In the genomic region with DNA sequence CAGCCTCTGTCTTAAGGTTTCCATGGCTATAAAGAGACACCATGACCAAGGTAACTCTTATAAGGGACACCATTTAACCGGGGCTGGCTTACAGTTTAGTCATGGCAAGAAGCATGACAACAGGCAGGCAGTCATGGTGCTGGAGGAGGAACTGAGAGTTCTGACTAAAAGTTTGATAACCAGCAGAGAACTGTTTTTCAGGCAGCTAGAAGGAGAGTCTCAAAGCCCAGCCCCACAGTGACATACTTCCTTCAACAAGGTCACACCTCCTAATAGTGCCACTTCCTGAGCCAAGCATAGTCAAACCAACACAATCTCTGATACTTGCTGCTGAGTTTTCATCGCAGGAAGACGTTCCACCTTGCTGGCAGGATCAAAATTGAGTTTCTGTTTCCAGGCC, we compare ENCODE assay signal across 36 mouse cellular contexts. TPM values are rescaled to one million over a fixed set of nuclear protein-coding genes. Genes with fewer than 3 reads are reported as not detected.
A peak's percentile ranks its signal among the peaks of the same experiment; 100 is the strongest.
DNase-seq lines count a peak whose midpoint lies in the region; ATAC-seq and TF ChIP-seq lines count a peak whose summit lies in the region.
"Had no signal": no experiment of that assay in that cellular context is flagged by ENCODE, and none has a peak within 500 bp of the region (broad histone marks: within the 10 kb centered on the region; RNA-seq: fewer than 3 reads in every experiment).

No protein-coding gene starts in this region.

- no peak for TF ChIP-seq EP300 in MEL (IDR thresholded peaks at IDR 0.05; ENCODE audit: low read depth in 1 of 2, low read length in 2 of 2)

- no peak overlapping the region for H3K9ac ChIP-seq in midbrain, embryonic 11.5 days (ENCODE audit: low read length)
- no peak overlapping the region for H3K9ac ChIP-seq in MEL (ENCODE audit: control insufficient read depth, low read depth, low read length, poor library complexity, severe bottlenecking)
- H3K9ac ChIP-seq: embryonic facial prominence, embryonic 15.5 days; heart, embryonic 12.5 days; hindbrain, embryonic 13.5 days; limb, embryonic 13.5 days; liver, embryonic 13.5 days; lung, embryonic 14.5 days had no signal

- no peak overlapping the region for H3K4me2 ChIP-seq in midbrain, embryonic 11.5 days
- H3K4me2 ChIP-seq: embryonic facial prominence, embryonic 15.5 days; heart, embryonic 12.5 days; hindbrain, embryonic 13.5 days; limb, embryonic 13.5 days; liver, embryonic 13.5 days; lung, embryonic 14.5 days had no signal

- no peaks in the 10 kb centered on the region for H3K36me3 ChIP-seq in midbrain, embryonic 11.5 days (ENCODE audit: control insufficient read depth, insufficient read depth, low read length)
- H3K36me3 ChIP-seq in midbrain, embryonic 10.5 days, result peaks cover 4% of the 10 kb centered on the region
- peaks cover 0 to 10% of the 10 kb centered on the region in 2 experiments; a peak in 1 of 4 replicates for H3K36me3 ChIP-seq in MEL (ENCODE audit: control insufficient read depth in 1 of 2, insufficient read depth in 2 of 2, low read length in 2 of 2)
- peaks cover 9% of the 10 kb centered on the region for H3K36me3 ChIP-seq in forebrain, embryonic 10.5 days (replicated peaks)
- H3K36me3 ChIP-seq: hindbrain, embryonic 13.5 days had no signal

- 88% methylated on average over 3 of the region's 3 CpGs for WGBS in midbrain, embryonic 11.5 days
- 89% methylated on average over 3 of the region's 3 CpGs for WGBS in midbrain, embryonic 10.5 days
- 87% methylated on average over 3 of the region's 3 CpGs for WGBS in forebrain, embryonic 10.5 days

- no peak for ATAC-seq in midbrain, embryonic 11.5 days (ENCODE audit: low FRiP score)
- ATAC-seq: forebrain, embryonic 16.5 days; inflammation-experienced regulatory T-cells, adult 6 months; midbrain, embryonic 16.5 days had no signal

- H3K4me1 ChIP-seq in midbrain, embryonic 11.5 days (ENCODE audit: control insufficient read depth, insufficient read depth, low read length), result 0 out of 2 replicates have a peak, but pooled peaks cover 2% of the 10 kb centered on the region
- H3K4me1 ChIP-seq in midbrain, embryonic 10.5 days, result peaks cover 24% of the 10 kb centered on the region
- peaks cover 0 to 7% of the 10 kb centered on the region in 2 experiments; a peak in 3 of 4 replicates for H3K4me1 ChIP-seq in MEL (ENCODE audit: control insufficient read depth in 1 of 2, insufficient read depth in 2 of 2, low read length in 2 of 2)
- H3K4me1 ChIP-seq in forebrain, embryonic 10.5 days, result peaks cover 28% of the 10 kb centered on the region

- H3K4me3 ChIP-seq in midbrain, embryonic 11.5 days (ENCODE audit: low read depth, low read length), result no peak overlapping the region
- H3K4me3 ChIP-seq in midbrain, embryonic 10.5 days, result no peak overlapping the region
- no peak overlapping the region for H3K4me3 ChIP-seq in MEL (ENCODE audit: control insufficient read depth in 1 of 2, insufficient read depth in 1 of 2, low read depth in 2 of 2, low read length in 2 of 2)
- H3K4me3 ChIP-seq in forebrain, embryonic 10.5 days, result no peak overlapping the region
- H3K4me3 ChIP-seq: embryonic facial prominence, embryonic 15.5 days; heart, embryonic 12.5 days; hindbrain, embryonic 13.5 days; limb, embryonic 13.5 days; liver, embryonic 13.5 days had no signal

- H3K79me2 ChIP-seq in MEL (ENCODE audit: control insufficient read depth, insufficient read depth, low read length, poor library complexity), result 0 out of 2 replicates have a peak, but pooled peaks cover 1% of the 10 kb centered on the region

- H3K27ac ChIP-seq in midbrain, embryonic 11.5 days (ENCODE audit: low read depth, low read length), result no peak overlapping the region
- H3K27ac ChIP-seq in midbrain, embryonic 10.5 days (replicated peaks), result no peak overlapping the region
- no peak overlapping the region for H3K27ac ChIP-seq in MEL (ENCODE audit: control insufficient read depth, low read depth, low read length)
- no peak overlapping the region for H3K27ac ChIP-seq in forebrain, embryonic 10.5 days
- H3K27ac ChIP-seq: embryonic facial prominence, embryonic 15.5 days; hindbrain, embryonic 13.5 days; limb, embryonic 13.5 days; liver, embryonic 13.5 days had no signal

- H3K9me3 ChIP-seq in midbrain, embryonic 11.5 days (ENCODE audit: control insufficient read depth, low read length), result no peaks in the 10 kb centered on the region
- no peaks in the 10 kb centered on the region for H3K9me3 ChIP-seq in midbrain, embryonic 10.5 days (replicated peaks)
- no peaks in the 10 kb centered on the region for H3K9me3 ChIP-seq in MEL (replicated peaks; ENCODE audit: insufficient read depth, low read length)
- H3K9me3 ChIP-seq in forebrain, embryonic 10.5 days, result no peaks in the 10 kb centered on the region; the same call in 1 of the 2 replicates
- H3K9me3 ChIP-seq: embryonic facial prominence, embryonic 15.5 days; heart, embryonic 12.5 days; hindbrain, embryonic 13.5 days; liver, embryonic 13.5 days had no signal

- intact Hi-C loops in heart, postnatal 10 days (cut with DNase I), result no loop called here

- no peaks in the 10 kb centered on the region for H3K27me3 ChIP-seq in midbrain, embryonic 11.5 days (ENCODE audit: control insufficient read depth, insufficient read depth, low read length)
- H3K27me3 ChIP-seq in midbrain, embryonic 10.5 days (ENCODE audit: low read depth, poor library complexity, severe bottlenecking), result no peaks in the 10 kb centered on the region
- no peaks in the 10 kb centered on the region for H3K27me3 ChIP-seq in MEL (ENCODE audit: control insufficient read depth in 1 of 2, insufficient read depth in 2 of 2, low read length in 2 of 2)
- no peaks in the 10 kb centered on the region for H3K27me3 ChIP-seq in forebrain, embryonic 10.5 days (ENCODE audit: poor library complexity, severe bottlenecking)
- H3K27me3 ChIP-seq: embryonic facial prominence, embryonic 15.5 days; heart, embryonic 12.5 days; hindbrain, embryonic 13.5 days; limb, embryonic 13.5 days; liver, embryonic 13.5 days had no signal

- TF ChIP-seq POLR2A in MEL (IDR thresholded peaks at IDR 0.05; ENCODE audit: control insufficient read depth in 1 of 2, insufficient read depth in 1 of 2, low read depth in 1 of 2, low read length in 2 of 2, poor library complexity in 1 of 2), result no peak

- DNase-seq in midbrain, embryonic 11.5 days (ENCODE audit: low spot score, missing footprints), result peak; percentile 80
- no peak for DNase-seq in midbrain, embryonic 10.5 days (ENCODE audit: low spot score)
- DNase-seq in MEL (ENCODE audit: low read depth, low spot score), result peak; percentile 49
- peak; percentile 19 to 34 for DNase-seq in monocyte, adult 2 months (ENCODE audit: low read depth in 1 of 2, low spot score in 2 of 2)
- DNase-seq in forebrain, embryonic 10.5 days (ENCODE audit: extremely low spot score, low spot score), result no peak
- no peak for DNase-seq in heart, postnatal 10 days
- no peak for DNase-seq in left cerebral cortex, adult 9 months (ENCODE audit: low spot score in 2 of 2)
- DNase-seq: adrenal gland, postnatal 36 days; cerebellum, adult 11 months; cerebellum, adult 9-11 months; gastrocnemius, postnatal 10 days; heart, adult 18-20 months; kidney, adult 8-10 months; kidney, postnatal 25 days; liver, embryonic 13.5 days; lung, embryonic 14.5 days; lung, postnatal 36 days; right cerebral cortex, postnatal 14 days had no signal

- no peak for TF ChIP-seq RAD21 in MEL (IDR thresholded peaks at IDR 0.05; ENCODE audit: low read depth, low read length)

- TF ChIP-seq CTCF in MEL (IDR thresholded peaks at IDR 0.05 in 2 of 3, conservative IDR thresholded peaks at IDR 0.05 in 1 of 3; ENCODE audit: control insufficient read depth in 1 of 3, insufficient read depth in 1 of 3, low read depth in 2 of 3, low read length in 3 of 3, poor library complexity in 1 of 3, severe bottlenecking in 1 of 3), result no peak

TF ChIP-seq in MEL, 35 proteins besides CTCF, POLR2A, EP300 and RAD21 (continues in another document):
- no peak for TF ChIP-seq HCFC1 (IDR thresholded peaks at IDR 0.05; ENCODE audit: low read depth, low read length)
- TF ChIP-seq MAZ (IDR thresholded peaks at IDR 0.05; ENCODE audit: low read depth, low read length), result no peak
- TF ChIP-seq POLR2AphosphoS2 (IDR thresholded peaks at IDR 0.05; ENCODE audit: low read length), result no peak

RNA-seq across cellular contexts. Expression of a gene that starts 0.6 kb away (rescaled TPM):
- polyA plus RNA-seq in midbrain, embryonic 11.5 days (2014; fragmentation: Nextera tagmentation; extraction: Ambion mirVana), result 8.0 and 8.6 TPM in 2 replicates
- 9.8 and 9.9 TPM in 2 replicates for polyA plus RNA-seq in midbrain, embryonic 10.5 days (2016; fragmentation: Nextera tagmentation; extraction: Ambion mirVana)
- 3.4 TPM in 2 replicates for total RNA-seq in MEL (2012; rRNA removed)
- 1 to 10 TPM in 1 of 2 experiments, not detected in 1; 5.7 TPM for polyA plus RNA-seq in MEL (2012; ENCODE audit: insufficient read depth in 1 of 2, insufficient read length in 2 of 2, low read depth in 1 of 2, low replicate concordance in 2 of 2, missing spikeins in 1 of 2)
- 11.9 and 13.2 TPM in 2 replicates for polyA plus RNA-seq in forebrain, embryonic 10.5 days (2016; fragmentation: Nextera tagmentation; extraction: Ambion mirVana)
- total RNA-seq in heart, postnatal 10 days (2021), result 10 to 100 TPM; 19.1 to 32.9 TPM

RNA-seq across cellular contexts. Expression of a gene that starts 9.0 kb away (rescaled TPM):
- not detected in 2 replicates for polyA plus RNA-seq in midbrain, embryonic 11.5 days (2014; fragmentation: Nextera tagmentation; extraction: Ambion mirVana)
- not detected in 2 replicates for polyA plus RNA-seq in midbrain, embryonic 10.5 days (2016; fragmentation: Nextera tagmentation; extraction: Ambion mirVana)
- total RNA-seq in MEL (2012; rRNA removed), result not detected in 2 replicates
- not detected for polyA plus RNA-seq in MEL (2012; ENCODE audit: insufficient read depth in 1 of 2, insufficient read length in 2 of 2, low read depth in 1 of 2, low replicate concordance in 2 of 2, missing spikeins in 1 of 2)
- polyA plus RNA-seq in forebrain, embryonic 10.5 days (2016; fragmentation: Nextera tagmentation; extraction: Ambion mirVana), result not detected in 2 replicates
- not detected for total RNA-seq in heart, postnatal 10 days (2021)
- total RNA-seq: adrenal gland, adult 18-20 months; adrenal gland, postnatal 36 days; common myeloid progenitor, adult 5-6 weeks; gastrocnemius, postnatal 10 days; heart, adult 18-20 months; heart, postnatal 25 days; layer of hippocampus, adult 8-10 months; left cerebral cortex, postnatal 25 days; megakaryocyte-erythroid progenitor cell, adult 5-6 weeks had no signal
- polyA plus RNA-seq: C2C12; embryonic facial prominence, embryonic 15.5 days; forebrain, embryonic 16.5 days; heart, embryonic 12.5 days; hindbrain, embryonic 13.5 days; inflammation-experienced regulatory T-cells, adult 6 months; limb, embryonic 13.5 days; liver, embryonic 13.5 days; lung, embryonic 14.5 days; midbrain, embryonic 16.5 days; spleen, adult 2 months; stomach, embryonic 16.5 days; thymus, postnatal 0 days; urinary bladder, adult 2 months had no signal

RNA-seq across cellular contexts. Expression of a gene that starts 37.5 kb away (rescaled TPM):
- 17.0 and 17.7 TPM in 2 replicates for polyA plus RNA-seq in midbrain, embryonic 11.5 days (2014; fragmentation: Nextera tagmentation; extraction: Ambion mirVana)
- polyA plus RNA-seq in midbrain, embryonic 10.5 days (2016; fragmentation: Nextera tagmentation; extraction: Ambion mirVana), result 11.9 and 14.3 TPM in 2 replicates
- total RNA-seq in MEL (2012; rRNA removed), result 0.65 and 1.1 TPM in 2 replicates
- 1 to 10 TPM in 1 of 2 experiments, not detected in 1; 1.3 TPM for polyA plus RNA-seq in MEL (2012; ENCODE audit: insufficient read depth in 1 of 2, insufficient read length in 2 of 2, low read depth in 1 of 2, low replicate concordance in 2 of 2, missing spikeins in 1 of 2)
- polyA plus RNA-seq in forebrain, embryonic 10.5 days (2016; fragmentation: Nextera tagmentation; extraction: Ambion mirVana), result 10.9 and 11.5 TPM in 2 replicates
- 10 to 100 TPM; 27.7 to 32.6 TPM for total RNA-seq in heart, postnatal 10 days (2021)

RNA-seq across cellular contexts. Expression of a gene that starts 49.5 kb away (rescaled TPM):
- polyA plus RNA-seq in midbrain, embryonic 11.5 days (2014; fragmentation: Nextera tagmentation; extraction: Ambion mirVana), result 61.8 and 66.5 TPM in 2 replicates
- 50.2 and 59.7 TPM in 2 replicates for polyA plus RNA-seq in midbrain, embryonic 10.5 days (2016; fragmentation: Nextera tagmentation; extraction: Ambion mirVana)
- total RNA-seq in MEL (2012; rRNA removed), result 2.7 and 4.4 TPM in 2 replicates
- 1 to 10 TPM in 1 of 2 experiments, not detected in 1; 2.7 TPM for polyA plus RNA-seq in MEL (2012; ENCODE audit: insufficient read depth in 1 of 2, insufficient read length in 2 of 2, low read depth in 1 of 2, low replicate concordance in 2 of 2, missing spikeins in 1 of 2)
- 38.5 and 45.6 TPM in 2 replicates for polyA plus RNA-seq in forebrain, embryonic 10.5 days (2016; fragmentation: Nextera tagmentation; extraction: Ambion mirVana)
- 10 to 100 TPM; 21.2 to 30.3 TPM for total RNA-seq in heart, postnatal 10 days (2021)

Comparison
In these comparisons a context has a peak if more than half of its experiments do, and no peak if none do; other contexts are left out.
1. DNase-seq: peak in midbrain, embryonic 11.5 days (single experiment), MEL (single experiment) and monocyte, adult 2 months (2 of 2); none in midbrain, embryonic 10.5 days (single experiment), forebrain, embryonic 10.5 days (single experiment), heart, postnatal 10 days (0 of 2) and left cerebral cortex, adult 9 months (0 of 2).